22 mouse cellular contexts compared by ENCODE assay signal in genomic region chr15:96312902-96313301, GRCm38 (mm10). TPM values are rescaled to one million over a fixed set of nuclear protein-coding genes. Genes with fewer than 3 reads are reported as not detected.
DNase-seq lines count a peak whose midpoint lies in the region; ATAC-seq and TF ChIP-seq lines count a peak whose summit lies in the region.
"Had no signal": no experiment of that assay in that cellular context is flagged by ENCODE, and none has a peak within 500 bp of the region (broad histone marks: within the 10 kb centered on the region; RNA-seq: fewer than 3 reads in every experiment).

No protein-coding gene starts in this region.

- H3K9ac ChIP-seq in MEL (ENCODE audit: control insufficient read depth, low read depth, low read length, poor library complexity, severe bottlenecking), result no peak overlapping the region
- H3K9ac ChIP-seq in liver, embryonic 15.5 days, result no peak overlapping the region
- H3K9ac ChIP-seq in midbrain, embryonic 11.5 days (ENCODE audit: low read length), result no peak overlapping the region
- H3K9ac ChIP-seq: embryonic facial prominence, embryonic 13.5 days; heart, embryonic 15.5 days; hindbrain, embryonic 13.5 days had no signal

- peaks cover 4 to 14% of the 10 kb centered on the region in 2 experiments for H3K36me3 ChIP-seq in MEL (ENCODE audit: control insufficient read depth in 1 of 2, insufficient read depth in 2 of 2, low read length in 2 of 2)
- H3K36me3 ChIP-seq in liver, embryonic 15.5 days (replicated peaks), result peaks cover 15% of the 10 kb centered on the region
- H3K36me3 ChIP-seq in midbrain, embryonic 11.5 days (ENCODE audit: control insufficient read depth, insufficient read depth, low read length), result 0 out of 2 replicates have a peak, but pooled peaks cover 3% of the 10 kb centered on the region

- peak; percentile 57 for DNase-seq in MEL (ENCODE audit: low read depth, low spot score)
- no peak for DNase-seq in midbrain, embryonic 11.5 days (ENCODE audit: low spot score, missing footprints)
- DNase-seq in heart, adult 9 months (ENCODE audit: low spot score in 2 of 2), result no peak
- DNase-seq in right cerebral cortex, adult 18-20 months, result no peak
- DNase-seq: adrenal gland, postnatal 14 days; cerebellum, adult 11-12 months; cerebellum, adult 9-10 months; cerebellum, postnatal 25 days; gastrocnemius, postnatal 36 days; heart, adult 18-20 months; heart, postnatal 14 days had no signal

- 15% methylated on average over 1 of the region's 1 CpGs for WGBS in liver, embryonic 15.5 days (ENCODE audit: insufficient replicate concordance)
- 88% methylated on average over 1 of the region's 1 CpGs for WGBS in midbrain, embryonic 11.5 days

- H3K79me2 ChIP-seq in MEL (ENCODE audit: control insufficient read depth, insufficient read depth, low read length, poor library complexity), result peaks cover 10% of the 10 kb centered on the region; the same call in 1 of the 2 replicates

- H3K9me3 ChIP-seq in MEL (replicated peaks; ENCODE audit: insufficient read depth, low read length), result no peaks in the 10 kb centered on the region
- H3K9me3 ChIP-seq in liver, embryonic 15.5 days (replicated peaks), result no peaks in the 10 kb centered on the region
- no peaks in the 10 kb centered on the region for H3K9me3 ChIP-seq in midbrain, embryonic 11.5 days (ENCODE audit: control insufficient read depth, low read length)
- H3K9me3 ChIP-seq: embryonic facial prominence, embryonic 13.5 days; forebrain, embryonic 10.5 days; heart, embryonic 15.5 days; hindbrain, embryonic 13.5 days had no signal

- TF ChIP-seq POLR2A in MEL (IDR thresholded peaks at IDR 0.05; ENCODE audit: control insufficient read depth in 1 of 2, insufficient read depth in 1 of 2, low read depth in 1 of 2, low read length in 2 of 2, poor library complexity in 1 of 2), result no peak

- ATAC-seq in erythroid progenitor cell, adult 5-6 weeks (replicated peaks; ENCODE audit: low FRiP score, poor library complexity, severe bottlenecking), result peak; percentile 97
- peak; percentile 74 for ATAC-seq in liver, embryonic 15.5 days (ENCODE audit: insufficient read depth)
- ATAC-seq in megakaryocyte-erythroid progenitor cell, adult 5-6 weeks (replicated peaks; ENCODE audit: low FRiP score, low TSS enrichment, poor library complexity, severe bottlenecking), result peak; percentile 99
- no peak for ATAC-seq in midbrain, embryonic 11.5 days (ENCODE audit: low FRiP score)
- ATAC-seq: activated CD4-positive, CD25-positive, alpha-beta regulatory T cell, adult 4 months; forebrain, embryonic 14.5 days; Patski had no signal

- no peak overlapping the region for H3K4me3 ChIP-seq in MEL (ENCODE audit: control insufficient read depth in 1 of 2, insufficient read depth in 1 of 2, low read depth in 2 of 2, low read length in 2 of 2)
- no peak overlapping the region for H3K4me3 ChIP-seq in liver, embryonic 15.5 days (replicated peaks)
- no peak overlapping the region for H3K4me3 ChIP-seq in midbrain, embryonic 11.5 days (ENCODE audit: low read depth, low read length)
- H3K4me3 ChIP-seq: embryonic facial prominence, embryonic 13.5 days; forebrain, embryonic 10.5 days; heart, embryonic 15.5 days; hindbrain, embryonic 13.5 days had no signal

- H3K4me2 ChIP-seq in liver, embryonic 15.5 days, result no peak overlapping the region
- H3K4me2 ChIP-seq in midbrain, embryonic 11.5 days, result no peak overlapping the region
- H3K4me2 ChIP-seq: embryonic facial prominence, embryonic 13.5 days; heart, embryonic 11.5 days; heart, embryonic 15.5 days; hindbrain, embryonic 13.5 days had no signal

- peak; percentile 58 to 64; a peak in 2 of 4 replicates for TF ChIP-seq EP300 in MEL (IDR thresholded peaks at IDR 0.05; ENCODE audit: low read depth in 1 of 2, low read length in 2 of 2)

- no peak for TF ChIP-seq CTCF in MEL (IDR thresholded peaks at IDR 0.05 in 2 of 3, conservative IDR thresholded peaks at IDR 0.05 in 1 of 3; ENCODE audit: control insufficient read depth in 1 of 3, insufficient read depth in 1 of 3, low read depth in 2 of 3, low read length in 3 of 3, poor library complexity in 1 of 3, severe bottlenecking in 1 of 3)

- no peak overlapping the region for H3K27ac ChIP-seq in MEL (ENCODE audit: control insufficient read depth, low read depth, low read length)
- peak overlapping the region; percentile 48; the same call in 1 of the 2 replicates for H3K27ac ChIP-seq in liver, embryonic 15.5 days (replicated peaks)
- no peak overlapping the region for H3K27ac ChIP-seq in midbrain, embryonic 11.5 days (ENCODE audit: low read depth, low read length)
- H3K27ac ChIP-seq: embryonic facial prominence, embryonic 13.5 days; forebrain, embryonic 10.5 days; heart, embryonic 15.5 days; hindbrain, embryonic 13.5 days had no signal

- no peaks in the 10 kb centered on the region for H3K27me3 ChIP-seq in MEL (ENCODE audit: control insufficient read depth in 1 of 2, insufficient read depth in 2 of 2, low read length in 2 of 2)
- no peaks in the 10 kb centered on the region for H3K27me3 ChIP-seq in liver, embryonic 15.5 days
- H3K27me3 ChIP-seq in midbrain, embryonic 11.5 days (ENCODE audit: control insufficient read depth, insufficient read depth, low read length), result no peaks in the 10 kb centered on the region
- H3K27me3 ChIP-seq: embryonic facial prominence, embryonic 13.5 days; heart, embryonic 15.5 days; hindbrain, embryonic 13.5 days; Patski had no signal

- no peak for TF ChIP-seq RAD21 in MEL (IDR thresholded peaks at IDR 0.05; ENCODE audit: low read depth, low read length)

- H3K4me1 ChIP-seq in MEL (ENCODE audit: control insufficient read depth in 1 of 2, insufficient read depth in 2 of 2, low read length in 2 of 2), result peaks cover 6 to 9% of the 10 kb centered on the region in 2 experiments
- peaks cover 23% of the 10 kb centered on the region for H3K4me1 ChIP-seq in liver, embryonic 15.5 days (replicated peaks)
- H3K4me1 ChIP-seq in midbrain, embryonic 11.5 days (ENCODE audit: control insufficient read depth, insufficient read depth, low read length), result no peaks in the 10 kb centered on the region; the same call in 1 of the 2 replicates
- H3K4me1 ChIP-seq: embryonic facial prominence, embryonic 13.5 days had no signal

TF ChIP-seq in MEL, 35 proteins besides CTCF, POLR2A, EP300 and RAD21:
- TF ChIP-seq ZKSCAN1 (IDR thresholded peaks at IDR 0.05; ENCODE audit: low read depth, low read length), result no peak
- TF ChIP-seq TAL1 (IDR thresholded peaks at IDR 0.05; ENCODE audit: low read length), result peak; percentile 48
- peak; percentile 67 for TF ChIP-seq GATA1 (IDR thresholded peaks at IDR 0.05; ENCODE audit: low read depth, low read length)
- TF ChIP-seq MXI1 (IDR thresholded peaks at IDR 0.05; ENCODE audit: low read depth, low read length), result no peak; the same call in 1 of the 2 replicates
- no peak for TF ChIP-seq MYB (IDR thresholded peaks at IDR 0.05; ENCODE audit: low read depth, low read length)
- TF ChIP-seq TCF12 (IDR thresholded peaks at IDR 0.05; ENCODE audit: low read depth, low read length), result peak; percentile 81
- no peak for TF ChIP-seq POLR2AphosphoS5 (IDR thresholded peaks at IDR 0.05; ENCODE audit: borderline replicate concordance, low read depth, low read length)
- TF ChIP-seq SIN3A (IDR thresholded peaks at IDR 0.05; ENCODE audit: low read length), result 0 out of 2 replicates have a peak, but pooled peaks have one; percentile 20

RNA-seq across cellular contexts. Expression of gene Arid2, which starts 25.6 kb away (rescaled TPM):
- total RNA-seq in MEL (2012; rRNA removed), result 20.3 and 21.3 TPM in 2 replicates
- polyA plus RNA-seq in MEL (2012; ENCODE audit: insufficient read depth in 1 of 2, insufficient read length in 2 of 2, low read depth in 1 of 2, low replicate concordance in 2 of 2, missing spikeins in 1 of 2), result 10 to 100 TPM; 25.9 to 31.2 TPM
- total RNA-seq in erythroid progenitor cell, adult 5-6 weeks (2015; ENCODE audit: low replicate concordance), result 81.3 and 89.0 TPM in 2 replicates
- total RNA-seq in erythroid progenitor cell, adult 5-6 weeks (2017; ENCODE audit: low replicate concordance), result 78.7 and 94.4 TPM in 2 replicates
- polyA plus RNA-seq in liver, embryonic 15.5 days (2015; fragmentation: Nextera tagmentation; extraction: Ambion mirVana), result 7.5 and 8.0 TPM in 2 replicates
- total RNA-seq in megakaryocyte-erythroid progenitor cell, adult 5-6 weeks (2014; fragmentation: Nextera tagmentation), result 91.7 and 92.2 TPM in 2 replicates
- total RNA-seq in megakaryocyte-erythroid progenitor cell, adult 5-6 weeks (2017), result 46.8 and 64.6 TPM in 2 replicates
- 34.8 and 35.5 TPM in 2 replicates for polyA plus RNA-seq in midbrain, embryonic 11.5 days (2014; fragmentation: Nextera tagmentation; extraction: Ambion mirVana)
